Mouse (Mus musculus) left cerebral cortex, postnatal 4 days (tissue): ENCODE measurements at regions not wholly inside any gene's neighbourhood (a gene's known extent, or its start where the extent isn't known, plus 50 kb on each side); places are given as distances from the start of the nearest gene placed in this dataset.

ENCODE experiments used
- DNase-seq: peaks from one replicate; pipeline ENCODE4 v3.0.0-alpha.2; 2022
- intact Hi-C: fragments of 180-260 bp; cut with DNase I; formaldehyde crosslinking; loops from one replicate; pipeline ENCODE4 v1.15.1; 2025

GRCm38 (mm10) chr2:34043064-34043463 lies 155.3 kb upstream of the Mvb12b start:
- no peak for DNase-seq
- intact Hi-C loops, result no loop called here

GRCm38 (mm10) chr2:34042336-34042735 lies 154.6 kb upstream of the Mvb12b start:
- no peak for DNase-seq
- intact Hi-C loops, result no loop called here

GRCm38 (mm10) chr2:34038982-34039381 lies 151.2 kb upstream of the Mvb12b start:
- intact Hi-C loops, result no loop called here
- DNase-seq, result no peak

- intact Hi-C loops, result no loop called here
- no peak for DNase-seq
These were observed 145.5 kb upstream of the Mvb12b start for GRCm38 (mm10) chr2:34033212-34033611.

GRCm38 (mm10) chr2:34031421-34031820 lies 143.7 kb upstream of the Mvb12b start:
- no peak for DNase-seq
- intact Hi-C loops, result no loop called here

GRCm38 (mm10) chr2:34031001-34031412 lies 143.3 kb upstream of the Mvb12b start:
- intact Hi-C loops, result no loop called here
- DNase-seq, result no peak

- peak; percentile 25 for DNase-seq
- intact Hi-C loops, result no loop called here
These were observed 139.7 kb upstream of the Mvb12b start for GRCm38 (mm10) chr2:34027445-34027844.

- DNase-seq, result no peak
- intact Hi-C loops, result no loop called here
These were observed 139.0 kb upstream of the Mvb12b start for GRCm38 (mm10) chr2:34026566-34027360.

- intact Hi-C loops, result no loop called here
- peak; percentile 58 for DNase-seq
These were observed 138.1 kb upstream of the Mvb12b start for GRCm38 (mm10) chr2:34025715-34026360.

GRCm38 (mm10) chr2:34017142-34017453 lies 129.4 kb upstream of the Mvb12b start:
- intact Hi-C loops, result no loop called here

GRCm38 (mm10) chr2:34016350-34017141 lies 128.8 kb upstream of the Mvb12b start:
- no peak for DNase-seq
- intact Hi-C loops, result no loop called here

More at GRCm38 (mm10) chr2:34017142-34017453, 129.4 kb upstream of the Mvb12b start:
- DNase-seq, result no peak

GRCm38 (mm10) chr2:34015640-34015995 lies 127.9 kb upstream of the Mvb12b start:
- intact Hi-C loops, result no loop called here
- DNase-seq, result no peak

- intact Hi-C loops, result no loop called here
- no peak for DNase-seq
These were observed 127.3 kb upstream of the Mvb12b start for GRCm38 (mm10) chr2:34014868-34015639.

GRCm38 (mm10) chr2:34010166-34010565 lies 122.4 kb upstream of the Mvb12b start:
- DNase-seq, result no peak
- intact Hi-C loops, result no loop called here

GRCm38 (mm10) chr2:34007916-34008315 lies 120.2 kb upstream of the Mvb12b start:
- intact Hi-C loops, result no loop called here
- no peak for DNase-seq

GRCm38 (mm10) chr2:33997106-33997505 lies 109.4 kb upstream of the Mvb12b start:
- DNase-seq, result no peak
- intact Hi-C loops, result no loop called here

GRCm38 (mm10) chr2:33996331-33996730 lies 108.6 kb upstream of the Mvb12b start:
- DNase-seq, result no peak
- intact Hi-C loops, result no loop called here

- intact Hi-C loops, result no loop called here
- no peak for DNase-seq
These were observed 103.6 kb upstream of the Mvb12b start for GRCm38 (mm10) chr2:33991299-33991698.

GRCm38 (mm10) chr2:33990711-33991110 lies 103.0 kb upstream of the Mvb12b start:
- no peak for DNase-seq

GRCm38 (mm10) chr2:33989555-33990370 lies 102.0 kb upstream of the Mvb12b start:
- DNase-seq, result no peak
- intact Hi-C loops, result no loop called here

More at GRCm38 (mm10) chr2:33990711-33991110, 103.0 kb upstream of the Mvb12b start:
- intact Hi-C loops, result no loop called here
